Mouse (Mus musculus) right cerebral cortex, adult 18-20 months (tissue): Measurements from ENCODE around the gene Fank1.

ENCODE experiments used
- DNase-seq: peaks from one replicate; pipeline ENCODE4 v3.0.0; 2022; ENCODE audit warnings: mixed read lengths

Fank1 gene

DNA sequence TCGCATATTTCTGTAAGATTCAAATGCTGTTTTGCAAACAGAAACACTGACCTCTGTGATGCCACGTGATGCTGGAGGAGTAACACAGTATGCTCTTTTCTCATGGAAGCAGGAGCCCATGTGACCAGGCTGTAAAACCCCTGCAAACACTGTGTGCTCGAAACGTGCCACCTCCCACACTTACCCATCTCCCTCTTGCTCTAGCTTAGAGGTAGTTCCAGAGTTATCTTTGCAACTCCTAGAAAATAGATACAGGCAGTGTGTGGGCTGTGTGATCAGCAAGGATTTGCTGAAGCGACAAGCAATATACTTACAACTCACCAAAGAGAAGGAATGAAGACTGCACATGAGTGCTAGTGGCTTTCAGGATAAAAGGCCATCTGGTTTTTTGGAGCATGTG is 8.1 kb upstream of the Fank1 start:
- DNase-seq, result peak; percentile 37

DNA sequence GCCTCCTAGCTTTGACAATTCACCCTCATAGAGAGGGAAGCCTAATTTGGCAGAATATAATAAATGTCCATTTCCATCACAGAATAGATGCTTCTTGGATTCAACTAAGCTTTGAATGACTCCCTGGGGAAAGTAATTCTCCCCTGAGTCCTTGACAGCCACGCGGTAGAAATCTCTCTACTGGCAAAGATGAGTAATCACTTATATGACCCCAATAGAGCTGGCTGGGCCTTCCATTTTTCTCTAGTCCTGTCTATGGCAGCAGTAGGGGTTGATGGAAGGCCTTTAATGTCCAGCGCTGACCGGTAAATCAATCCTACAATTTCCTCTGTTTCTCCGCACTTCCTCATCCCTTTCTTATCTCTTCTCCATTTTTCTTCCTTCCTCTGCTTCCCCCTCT is 1.5 kb upstream of the Fank1 start:
- DNase-seq, result no peak

DNA sequence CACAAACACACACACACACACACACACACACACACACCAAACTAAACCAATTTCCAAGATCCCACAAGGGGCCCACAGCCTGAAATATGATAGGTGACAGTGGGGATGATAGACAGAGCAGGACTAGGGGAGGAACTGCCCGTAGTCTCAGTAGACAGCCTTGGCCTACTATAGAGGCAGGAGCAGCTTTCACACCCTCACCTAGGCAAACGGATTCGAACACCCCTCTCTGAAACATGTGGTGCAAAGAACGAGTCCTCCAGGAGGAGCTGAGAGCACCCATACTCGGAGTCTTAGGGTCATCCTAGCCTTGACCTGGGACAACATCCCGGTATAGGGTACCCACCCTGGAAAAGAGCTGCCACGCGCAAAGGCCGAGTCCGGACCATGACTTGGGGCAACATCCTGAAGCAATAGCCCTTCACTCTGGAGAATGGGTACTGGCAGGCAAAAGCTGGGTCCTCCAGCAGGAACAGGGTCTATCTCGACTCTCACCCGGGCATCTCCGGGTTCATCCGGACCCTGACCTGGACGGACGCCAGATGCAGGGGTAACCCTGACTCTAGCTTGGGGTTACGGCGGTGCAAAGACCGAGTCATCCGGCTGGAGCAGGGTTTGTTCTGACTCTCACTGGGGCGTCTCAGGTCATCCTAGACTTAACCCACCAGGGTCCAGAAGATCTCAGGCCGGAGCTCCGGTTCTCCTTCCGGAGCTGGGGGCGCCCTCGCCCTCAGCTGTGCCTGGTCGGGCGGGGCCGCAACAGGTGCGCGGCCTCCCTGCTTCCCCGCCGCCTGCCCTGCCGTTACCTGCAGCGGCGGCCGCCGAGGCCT is 650 bp upstream of the Fank1 start:
- DNase-seq, result peak; percentile 32

DNA sequence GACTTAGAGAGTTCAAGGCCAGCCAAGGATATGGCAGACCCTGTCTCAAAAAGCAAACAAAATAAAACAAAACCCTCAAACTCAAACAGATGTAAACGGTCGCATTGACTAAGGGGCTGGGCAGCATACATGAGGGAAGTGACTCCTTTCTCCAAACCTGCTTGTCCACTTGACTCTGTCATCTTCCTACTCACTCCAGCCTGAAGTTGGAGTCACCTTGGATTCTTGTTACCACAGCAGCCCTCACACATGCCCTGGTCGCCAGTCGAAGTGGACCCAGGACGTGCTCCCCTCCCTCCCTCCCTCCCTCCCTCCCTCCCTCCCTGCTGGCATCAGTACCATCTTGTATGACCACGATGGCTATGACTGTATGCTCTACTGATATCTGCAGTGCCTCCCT is 4.9 kb downstream of the Fank1 start:
- no peak for DNase-seq

DNA sequence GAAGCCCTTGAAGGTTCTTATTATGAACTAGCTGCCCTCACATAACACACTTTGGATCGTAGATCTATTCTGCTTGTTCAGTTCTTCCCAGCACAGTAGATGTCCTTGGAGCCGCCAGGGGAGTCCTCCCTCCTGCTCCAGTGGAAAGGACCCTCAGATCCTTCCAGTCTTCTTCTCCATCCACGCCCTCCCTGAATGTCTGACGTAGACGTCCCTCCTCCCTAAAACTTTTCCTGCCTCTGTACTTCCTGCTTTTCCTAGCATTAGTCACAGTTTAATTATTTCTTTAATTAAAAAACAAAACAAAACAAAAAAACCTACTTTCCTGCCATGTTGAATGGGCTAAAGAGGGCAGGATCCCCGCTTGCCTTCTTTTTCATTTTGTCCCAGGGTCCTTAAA is 5.3 kb downstream of the Fank1 start:
- DNase-seq, result no peak

DNA sequence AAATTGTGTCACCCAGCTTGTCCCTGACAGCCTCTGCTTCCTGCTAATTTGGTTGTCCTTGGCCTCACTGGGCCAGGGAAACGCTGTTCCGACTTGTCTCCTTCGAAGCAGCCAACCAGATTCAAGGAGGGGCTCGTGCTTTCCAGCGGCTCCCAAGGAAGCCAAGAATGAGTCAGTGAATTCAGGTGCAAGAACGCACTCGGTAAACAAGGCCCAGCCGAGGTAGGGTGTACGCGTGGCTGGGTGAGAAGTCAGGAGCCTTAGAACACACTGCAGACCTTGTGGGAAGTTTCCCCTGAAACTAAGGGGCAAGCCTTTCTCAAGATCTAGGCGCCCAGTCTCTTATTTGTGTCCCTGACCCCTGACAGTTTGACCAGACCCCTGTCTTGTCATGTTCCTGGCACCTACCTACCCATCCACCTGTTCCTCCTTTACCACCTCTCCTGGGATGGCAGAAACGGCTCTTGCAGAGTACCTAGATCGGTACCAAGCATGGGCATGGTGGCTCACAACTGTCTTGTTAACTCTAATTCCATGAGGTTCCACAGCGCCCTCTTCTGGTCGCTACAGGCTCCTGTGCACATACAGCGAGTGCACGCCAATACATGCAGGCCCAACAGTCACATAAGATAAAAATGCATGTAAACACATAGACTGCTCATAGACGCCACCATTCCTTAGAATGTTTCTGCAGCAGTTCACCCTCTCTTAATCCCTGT is 6.2 kb downstream of the Fank1 start, which contains the start of gene Dhx32:
Gene Dhx32, minus strand, starts transcription at position 10 of the 719 bp plus-strand sequence.
- peak; percentile 52 for DNase-seq

DNA sequence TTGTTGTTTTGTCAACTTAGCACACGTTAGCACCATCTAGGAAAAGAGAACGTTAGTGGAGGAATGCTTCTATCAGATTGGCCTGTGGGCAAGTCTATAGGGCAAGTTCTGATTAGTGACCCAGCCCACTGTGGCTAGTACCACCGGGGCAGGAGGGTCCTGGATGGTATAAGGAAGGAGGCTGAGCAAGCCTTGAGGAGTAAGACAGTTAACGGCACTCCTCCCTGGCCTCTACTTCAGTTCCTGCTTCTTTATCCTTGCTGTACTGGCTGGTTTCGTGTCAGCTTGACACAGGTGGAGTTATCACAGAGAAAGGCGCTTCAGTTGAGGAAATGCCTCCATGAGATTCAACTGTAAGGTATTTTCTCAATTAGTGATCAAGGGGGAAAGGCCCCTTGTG is 10.9 kb downstream of the Fank1 start:
- no peak for DNase-seq

DNA sequence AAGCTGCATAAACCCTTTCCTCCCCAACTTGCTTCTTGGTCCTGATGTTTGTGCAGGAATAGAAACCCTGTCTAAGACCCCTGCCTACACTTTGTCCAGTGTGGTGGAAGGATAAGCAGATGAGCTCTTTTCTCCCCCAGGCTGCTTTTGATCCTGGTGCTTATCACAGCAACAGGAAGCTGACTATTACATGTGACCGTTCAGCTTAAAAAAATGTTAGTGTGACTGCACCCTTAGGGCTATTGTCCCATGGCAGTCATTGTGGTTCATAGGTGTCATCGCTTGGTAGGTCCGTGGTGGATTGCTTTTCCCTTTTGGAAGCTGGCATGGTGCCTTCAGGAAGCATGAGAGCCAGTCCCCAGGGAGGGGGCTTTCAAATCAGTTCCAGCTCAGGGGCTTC is 11.5 kb downstream of the Fank1 start:
- DNase-seq, result no peak

DNA sequence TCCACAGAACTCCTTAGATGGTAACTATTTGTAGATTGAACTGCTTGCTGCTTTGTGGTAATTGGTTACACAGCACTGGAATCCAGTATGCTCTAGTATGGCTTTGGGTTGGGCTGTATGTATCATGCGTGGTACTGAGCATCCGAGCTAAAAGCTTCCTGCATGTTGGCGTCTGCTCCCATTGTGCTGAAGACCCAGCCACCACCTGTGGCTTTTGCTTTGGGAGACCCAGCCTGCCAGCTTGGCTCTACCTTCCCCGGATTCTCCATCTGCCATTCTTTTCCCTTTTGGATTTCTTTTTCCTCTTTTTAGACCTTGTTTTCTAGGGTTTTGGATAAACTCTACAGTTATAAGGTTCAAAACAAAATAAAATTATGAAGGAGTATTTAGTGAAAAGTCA is 13.5 kb downstream of the Fank1 start:
- DNase-seq, result no peak

DNA sequence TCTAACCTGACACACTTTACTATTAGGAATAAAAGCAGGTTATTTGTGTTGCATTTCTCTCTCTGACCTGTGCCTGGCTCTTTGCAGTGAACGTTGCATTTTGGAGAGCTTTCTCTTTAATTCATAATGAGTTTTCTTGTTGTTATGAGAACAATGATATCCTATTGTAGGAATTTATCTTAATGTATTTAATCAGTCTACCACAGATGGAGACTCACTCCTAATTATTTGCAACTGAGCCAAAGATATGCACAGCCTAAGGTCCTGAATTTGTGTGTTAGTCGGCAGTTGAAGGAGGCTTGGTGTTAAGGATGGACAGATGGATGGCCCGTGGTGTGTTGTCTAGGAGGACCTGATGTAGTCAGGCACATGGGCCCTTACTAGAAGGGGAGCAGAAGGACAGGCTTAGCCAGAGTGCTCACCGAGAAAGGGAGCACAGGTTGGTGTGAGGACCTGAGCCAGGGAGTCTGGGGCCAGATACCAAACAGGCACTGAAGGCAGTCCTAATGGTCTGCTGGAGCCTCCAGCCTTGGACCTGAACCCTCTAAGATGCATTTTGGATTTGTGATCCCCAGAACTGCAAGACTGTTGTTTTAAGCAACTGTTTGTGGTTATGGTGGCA is 14.1 kb downstream of the Fank1 start:
- DNase-seq, result no peak

DNA sequence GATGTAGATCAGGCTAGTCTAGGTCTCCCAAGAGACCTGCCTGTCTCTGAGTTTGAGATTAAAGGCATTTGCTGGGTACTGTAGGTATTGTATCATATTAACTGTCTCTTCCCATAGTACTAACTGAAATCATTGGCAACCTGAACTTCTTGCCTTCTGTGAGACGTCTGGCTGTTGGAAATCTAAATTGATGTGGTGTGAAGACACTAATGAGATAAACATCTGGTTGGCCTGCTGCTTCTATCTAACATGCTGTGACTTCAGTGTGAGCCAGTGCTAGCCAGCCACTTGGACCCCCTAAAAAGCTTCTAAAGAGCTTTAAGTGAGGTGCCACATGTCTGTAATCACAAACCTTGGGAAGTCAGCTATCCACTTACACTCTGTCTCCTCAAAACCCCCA is 16.1 kb downstream of the Fank1 start:
- no peak for DNase-seq

DNA sequence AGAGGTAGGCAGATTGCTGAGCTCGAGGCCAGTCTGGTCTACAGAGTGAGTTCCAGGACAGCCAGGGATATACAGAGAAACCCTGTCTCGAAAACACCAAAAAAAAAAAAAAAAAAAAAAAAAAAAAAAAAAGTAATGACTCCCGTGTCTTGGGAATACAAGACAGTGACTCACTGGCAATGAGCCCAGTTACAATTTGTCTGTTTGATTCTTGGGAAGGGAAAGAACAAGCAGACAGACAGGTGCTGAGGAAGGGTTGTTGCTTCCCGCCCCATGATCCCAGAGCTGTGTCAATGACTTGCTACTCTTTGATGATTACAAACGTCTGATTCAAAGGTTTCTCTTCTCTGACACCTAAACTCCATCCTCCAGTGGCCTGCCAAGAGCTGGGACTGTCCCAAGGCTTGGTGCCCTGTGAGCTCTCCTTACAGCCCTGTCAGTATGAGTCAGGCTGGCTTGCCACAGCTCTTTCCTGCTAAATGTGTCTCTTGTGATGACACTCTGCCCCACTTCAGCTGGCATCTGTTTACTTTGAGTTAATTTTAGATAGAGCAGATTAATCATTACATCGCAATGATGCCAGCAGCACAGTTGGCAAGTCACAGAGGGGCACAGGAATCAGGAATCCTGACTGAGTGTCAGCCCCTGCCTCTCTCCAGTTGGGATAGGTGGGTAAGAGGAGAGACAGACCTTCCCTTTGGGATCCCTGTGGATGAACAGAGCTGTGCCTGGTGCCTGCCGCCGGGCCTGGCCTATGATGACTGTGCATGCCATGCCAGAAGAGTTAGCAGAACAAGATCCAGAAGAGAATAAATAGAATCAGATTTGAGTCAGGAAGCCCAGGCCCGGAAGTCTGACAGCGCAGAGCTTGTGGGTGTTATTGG is 16.8 kb downstream of the Fank1 start:
- DNase-seq, result peak; percentile 39

DNA sequence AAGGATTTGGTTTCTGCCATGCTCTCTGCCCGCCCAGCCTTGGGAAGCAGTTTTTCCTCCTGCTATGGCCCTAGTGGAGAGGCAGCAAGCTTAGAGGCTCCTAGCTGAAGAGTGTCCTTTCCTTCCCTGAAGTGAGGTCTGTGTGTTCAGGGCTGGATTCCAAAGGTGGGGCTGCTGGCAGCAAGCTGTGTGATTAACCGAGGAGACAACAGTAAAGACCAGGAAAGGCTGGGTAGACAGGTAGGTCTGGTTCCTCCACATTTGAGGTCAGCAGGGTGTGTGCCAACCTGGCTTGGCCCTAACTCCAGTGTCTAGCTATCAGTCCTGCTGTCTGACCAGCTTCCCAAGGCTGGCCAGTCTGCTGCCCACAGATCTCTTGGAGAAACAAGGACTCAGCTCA is 18.1 kb downstream of the Fank1 start:
- DNase-seq, result no peak

DNA sequence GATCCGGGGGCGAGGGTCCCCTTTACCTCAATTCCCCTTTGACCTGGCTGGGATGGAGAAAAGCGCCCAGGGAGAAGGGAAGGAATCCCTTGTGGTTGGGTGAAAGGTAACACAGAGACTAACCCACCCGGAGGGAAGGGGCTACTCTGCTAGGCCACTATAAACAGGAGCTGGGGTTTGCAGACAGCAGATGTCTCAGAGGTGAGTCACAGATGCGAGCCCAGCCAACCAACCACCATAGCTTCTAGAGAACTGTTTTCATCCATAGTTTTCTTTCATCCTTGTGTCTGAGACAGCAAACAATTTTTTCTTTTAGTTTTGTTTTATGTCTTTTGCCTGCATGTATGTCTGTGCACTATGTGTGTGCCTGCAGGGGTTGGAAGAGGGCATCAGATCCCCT is 23.3 kb downstream of the Fank1 start:
- no peak for DNase-seq

DNA sequence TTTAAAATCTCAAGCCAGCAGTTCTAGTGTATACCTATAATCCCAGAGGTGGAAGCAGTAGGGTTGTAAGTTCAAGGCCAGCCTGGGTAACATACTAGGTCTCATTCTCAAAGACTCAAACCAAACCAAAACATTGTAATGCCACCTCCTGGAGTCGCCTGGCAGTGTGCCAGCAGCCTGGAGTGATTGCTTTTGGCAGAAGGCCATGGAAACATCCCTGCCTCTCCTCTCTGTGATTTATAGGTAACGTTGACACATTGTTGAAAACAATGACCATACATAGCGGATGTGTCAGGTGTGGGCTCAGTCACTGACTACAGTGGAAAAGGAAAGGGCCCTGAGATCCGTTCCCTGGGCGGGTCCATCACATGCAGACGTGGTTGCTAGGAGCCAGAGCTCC is 25.2 kb downstream of the Fank1 start:
- no peak for DNase-seq

DNA sequence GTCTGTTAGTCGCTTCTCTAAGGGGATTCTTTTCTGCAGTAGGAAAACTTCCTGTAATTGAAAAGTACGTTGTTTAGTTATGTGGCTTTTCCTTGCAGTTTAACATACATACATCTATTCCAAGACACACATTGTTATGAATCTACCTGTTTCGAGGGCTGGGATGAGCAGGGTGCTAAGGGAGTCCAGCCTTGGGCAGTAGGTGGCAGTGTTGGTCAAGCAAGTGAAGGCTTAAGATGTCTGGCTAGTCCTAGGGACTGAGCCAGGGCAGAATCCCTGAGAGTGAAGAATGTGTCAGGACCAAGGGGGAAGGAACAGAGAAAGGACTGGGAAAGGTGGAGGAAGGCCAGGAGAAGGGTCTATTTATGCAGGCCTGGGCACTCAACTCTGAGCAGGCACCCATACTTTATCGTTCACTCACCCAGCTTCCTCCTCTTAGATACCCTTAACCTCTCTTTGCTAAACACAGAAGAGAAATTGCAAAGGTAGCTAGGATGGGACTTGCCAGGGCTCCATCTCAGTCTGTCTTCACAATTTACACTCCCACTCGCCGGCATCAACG is 29.0 kb downstream of the Fank1 start:
- DNase-seq, result peak; percentile 64

DNA sequence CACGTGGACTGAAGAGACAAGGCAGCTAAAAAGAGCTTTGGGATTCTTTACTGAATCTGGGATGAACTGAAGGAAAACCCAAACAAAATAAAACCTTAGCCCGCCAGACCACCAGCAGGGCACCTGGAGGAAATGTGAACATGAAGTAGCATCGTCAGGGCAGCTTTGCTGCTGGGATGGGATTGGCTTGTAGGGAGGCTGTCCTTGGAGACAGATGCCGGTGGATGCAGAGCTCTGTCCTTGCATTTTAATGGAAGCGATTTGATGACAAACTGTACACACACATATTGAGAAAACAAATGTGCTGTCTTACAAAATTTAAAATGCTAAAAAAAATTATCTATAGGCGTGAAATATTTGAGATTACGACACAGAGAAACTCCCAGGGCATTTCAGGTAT is 36.3 kb downstream of the Fank1 start:
- DNase-seq, result no peak

DNA sequence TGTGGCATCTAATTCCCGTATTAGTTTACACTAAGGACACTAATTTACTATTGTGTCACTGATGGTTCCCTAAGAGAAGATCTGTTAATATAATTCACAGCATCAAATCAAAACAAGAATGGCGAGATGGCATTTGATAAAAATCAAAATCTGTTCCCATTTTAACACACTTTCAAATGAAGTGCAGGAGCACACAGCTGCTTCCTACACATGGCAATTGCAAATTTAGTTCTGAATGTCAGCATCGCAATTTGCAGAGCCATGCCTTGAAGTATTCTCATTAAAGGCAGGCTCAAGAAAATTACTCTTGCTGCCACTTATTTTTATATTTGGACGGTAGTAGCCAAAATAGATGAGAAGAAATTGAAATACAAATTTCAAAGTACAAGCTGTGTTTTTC is 36.7 kb downstream of the Fank1 start:
- peak; percentile 30 for DNase-seq

DNA sequence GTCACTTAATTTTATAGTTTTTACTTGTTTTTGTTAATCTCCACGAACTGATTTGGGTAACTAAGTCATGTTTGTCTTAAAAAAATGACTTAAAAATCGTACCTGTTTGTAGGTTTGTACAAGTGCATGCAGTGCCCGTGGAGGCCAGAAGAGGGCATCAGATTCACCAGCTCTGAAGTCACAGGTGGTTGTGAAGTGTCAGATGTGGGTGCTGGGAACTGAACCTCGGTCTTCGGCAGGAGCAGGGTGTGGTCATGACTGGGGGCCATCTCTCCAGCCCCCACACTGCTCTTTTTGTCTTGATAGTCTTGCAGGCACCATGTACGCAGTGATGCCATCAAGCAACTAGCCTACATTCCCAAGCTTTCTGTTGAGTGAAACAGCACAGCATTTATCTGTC is 47.1 kb downstream of the Fank1 start:
- DNase-seq, result no peak

DNA sequence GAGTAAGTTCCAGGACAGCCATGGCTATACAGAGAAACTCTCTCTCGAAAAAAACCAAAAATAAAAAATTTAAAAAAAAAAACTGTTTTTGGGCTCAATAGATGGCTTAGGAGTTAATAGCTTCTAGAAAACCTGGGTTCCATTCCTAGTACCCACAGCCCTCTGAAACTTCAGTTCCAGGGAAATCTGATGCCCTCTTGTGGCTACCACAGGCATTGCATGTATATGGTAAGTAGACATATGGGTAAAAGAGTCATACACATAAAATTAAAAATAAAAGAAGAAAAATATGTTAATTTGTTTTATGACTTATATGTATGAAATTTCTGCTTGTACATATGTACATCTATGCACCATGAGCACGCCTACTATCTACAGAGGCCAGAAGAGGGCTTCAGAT is 47.9 kb downstream of the Fank1 start:
- DNase-seq, result no peak

DNA sequence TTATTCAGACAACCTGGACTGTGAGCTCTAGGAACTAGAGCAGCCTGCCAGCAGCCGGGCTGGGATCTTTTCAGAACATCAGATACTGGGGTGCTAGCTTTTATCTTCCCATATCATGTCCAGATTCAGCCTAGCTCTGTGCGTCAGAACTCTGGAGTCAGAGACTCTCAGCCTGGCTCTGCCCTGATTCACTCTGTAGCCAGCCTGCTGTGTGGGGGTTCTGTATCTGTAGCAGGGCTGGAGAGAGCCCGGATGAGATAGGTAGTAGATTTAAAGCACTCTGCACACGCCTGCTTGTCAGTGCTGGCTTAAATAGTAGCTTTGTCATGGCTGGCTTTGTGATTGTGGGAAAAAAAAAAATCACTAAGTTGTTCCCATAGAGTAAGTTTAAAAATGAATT is 51.9 kb downstream of the Fank1 start:
- DNase-seq, result peak; percentile 11

DNA sequence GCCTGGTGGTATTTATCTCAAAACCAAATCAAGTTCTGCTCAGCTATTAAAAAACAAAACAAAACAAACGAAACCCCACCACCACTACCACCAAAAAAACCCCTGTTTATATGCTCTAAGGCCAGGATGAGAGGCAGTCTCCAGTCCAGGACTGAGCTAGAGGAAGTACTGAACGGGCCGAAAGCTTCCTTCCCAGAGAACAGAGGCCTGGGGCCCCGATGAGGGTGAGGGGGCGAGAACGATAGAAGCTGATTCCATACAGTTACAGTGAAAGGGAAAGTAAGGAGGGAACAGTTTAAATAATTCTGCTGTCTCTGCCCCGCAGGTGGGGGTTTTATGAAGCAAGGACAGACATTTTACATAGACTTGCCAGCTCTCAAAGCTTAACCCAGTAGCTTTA is 52.9 kb downstream of the Fank1 start:
- no peak for DNase-seq

DNA sequence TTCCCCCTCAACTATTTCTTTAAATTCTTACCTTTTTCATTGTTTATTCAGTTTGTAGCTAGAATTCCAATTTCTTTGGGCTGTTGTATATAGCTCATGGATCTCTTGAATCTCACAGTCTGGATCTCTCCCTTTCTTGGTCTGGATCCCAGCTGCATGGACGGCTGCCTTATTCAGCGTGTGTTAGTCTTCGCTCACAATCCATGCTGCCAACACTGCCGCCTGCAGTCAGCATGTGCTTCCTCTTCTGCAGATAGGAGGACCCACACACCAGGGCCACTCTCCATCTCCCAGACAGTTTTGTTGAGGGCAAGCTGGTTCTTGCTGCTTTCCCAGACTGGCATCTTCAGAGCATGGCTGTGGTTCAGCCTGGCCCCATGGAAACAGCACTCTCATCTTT is 62.9 kb downstream of the Fank1 start:
- peak; percentile 49 for DNase-seq
